Mouse (Mus musculus) liver, adult 2 months (tissue): Measurements from ENCODE around the gene Jak1. TPM values are rescaled to one million over a fixed set of nuclear protein-coding genes. Genes with fewer than 3 reads are reported as not detected.

Experiments
- DNase-seq: peaks from one replicate; pipeline ENCODE4 v3.0.0-alpha.2; 2011; ENCODE audit warnings: low read depth, low spot score; ENCODE audit errors: extremely low read depth
- H3K27ac ChIP-seq: fragments of 200-500 bp; replicated peaks from 2 replicates; pipeline ENCODE4 v1.5.1; 2012; ENCODE audit warnings: low read depth, mild to moderate bottlenecking, control low read depth, inconsistent platforms, low read length; ENCODE audit not compliant: insufficient read depth
- H3K27me3 ChIP-seq: fragments of 200-500 bp; 2 replicates; pipeline ENCODE4 v1.6.1; 2012; ENCODE audit warnings: mild to moderate bottlenecking, moderate library complexity, low read length, inconsistent platforms; ENCODE audit not compliant: control insufficient read depth, insufficient read depth
- H3K36me3 ChIP-seq: fragments of 200-500 bp; 2 replicates; pipeline ENCODE4 v1.6.1; 2012; ENCODE audit warnings: low read length, inconsistent platforms; ENCODE audit not compliant: control insufficient read depth, insufficient read depth
- H3K4me1 ChIP-seq: fragments of 200-500 bp; 2 replicates; pipeline ENCODE4 v1.6.1; 2011; ENCODE audit warnings: low read length; ENCODE audit not compliant: control insufficient read depth, insufficient read depth
- H3K4me3 ChIP-seq: fragments of 200-500 bp; 2 replicates; pipeline ENCODE4 v1.5.1; 2011; ENCODE audit warnings: low read depth, mild to moderate bottlenecking, control low read depth, low read length, moderate library complexity; ENCODE audit not compliant: insufficient read depth
- H3K79me2 ChIP-seq: fragments of 200-500 bp; 2 replicates; pipeline ENCODE4 v1.6.1; 2012; ENCODE audit warnings: inconsistent platforms, mild to moderate bottlenecking, low read length, moderate library complexity; ENCODE audit not compliant: control insufficient read depth, insufficient read depth
- H3K9ac ChIP-seq: fragments of 200-500 bp; 2 replicates; pipeline ENCODE4 v1.6.1; 2012; ENCODE audit warnings: low read depth, mild to moderate bottlenecking, control low read depth, inconsistent platforms, low read length
- CTCF ChIP-seq: fragments of 200-500 bp; IDR thresholded peaks from 2 replicates; pipeline ENCODE4 v1.5.1; 2011; ENCODE audit warnings: low read depth, low read length, control low read depth
- POLR2A ChIP-seq: fragments of 200-500 bp; IDR thresholded peaks from 2 replicates; pipeline ENCODE4 v1.6.1; 2011; ENCODE audit warnings: low read length, control low read depth; ENCODE audit not compliant: insufficient read depth; ENCODE audit errors: extremely low read depth
- WGBS: fragments of 180-500 bp; shearing (Covaris S2); methylation state at CpG from one replicate; pipeline ENCODE4 v1.1.7; 2018; 5-methylcytosine and 5-hydroxymethylcytosine counted together
- polyA plus RNA-seq: library from polyadenylated mRNA; depleted of rRNA; stranded (reverse); fragments of >200 nt; gene quantifications from 2 replicates; pipeline ENCODE4 v1.2.3, GENCODE M21; 2012
- total RNA-seq: library from RNA; depleted of rRNA; stranded (reverse); fragments of >200 nt; gene quantifications from 2 replicates; pipeline ENCODE4 v1.2.3, GENCODE M21; 2014

Jak1 gene
- total and polyA plus RNA-seq, 2 experiments = 21.7 to 67.1 TPM

- no peak for TF ChIP-seq POLR2A
- TF ChIP-seq CTCF = no peak
- 94% methylated on average over 4 of the region's 4 CpGs for WGBS
- H3K4me1 ChIP-seq = peaks cover 17% of the 10 kb centered on the region
- no peak overlapping the region for H3K9ac ChIP-seq
- no peak for DNase-seq
- H3K27ac ChIP-seq = no peak overlapping the region
- no peaks in the 10 kb centered on the region for H3K79me2 ChIP-seq
- no peak overlapping the region for H3K4me3 ChIP-seq
- H3K36me3 ChIP-seq = no peaks in the 10 kb centered on the region
- no peaks in the 10 kb centered on the region for H3K27me3 ChIP-seq
These were observed 39.0 kb upstream of the Jak1 start for GRCm38 (mm10) chr4:101304114-101304513.

DNA sequence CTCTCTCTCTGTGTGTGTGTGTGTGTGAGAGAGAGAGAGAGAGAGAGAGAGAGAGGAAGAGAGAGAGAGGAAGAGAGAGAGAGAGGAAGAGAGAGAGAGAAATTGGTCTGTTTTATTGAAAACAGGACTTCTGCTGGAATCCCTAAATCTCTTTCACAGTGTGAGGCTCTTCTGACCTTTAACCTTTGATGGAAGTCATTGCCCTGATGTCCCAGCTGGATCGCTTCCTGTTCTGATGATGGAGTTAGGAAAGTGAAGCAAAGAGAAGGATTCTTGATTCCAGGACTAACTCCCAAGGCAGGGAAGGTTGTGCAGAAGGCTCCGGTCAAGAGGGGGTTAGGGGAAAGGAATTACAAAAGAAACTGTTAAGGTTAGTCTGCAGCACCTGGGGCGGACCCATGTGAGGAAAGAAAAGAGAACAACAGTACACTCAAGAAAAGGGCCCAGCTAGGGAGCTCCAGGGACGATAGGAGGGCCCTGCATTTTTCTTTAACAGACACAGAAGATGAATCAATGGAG is 35.4 kb upstream of the Jak1 start:
- no peaks in the 10 kb centered on the region for H3K36me3 ChIP-seq
- DNase-seq = peak; percentile 62
- 72% methylated on average over 4 of the region's 4 CpGs for WGBS
- H3K79me2 ChIP-seq = no peaks in the 10 kb centered on the region
- H3K4me1 ChIP-seq = peaks cover 8% of the 10 kb centered on the region
- H3K27ac ChIP-seq = no peak overlapping the region
- no peak overlapping the region for H3K4me3 ChIP-seq
- no peaks in the 10 kb centered on the region for H3K27me3 ChIP-seq
- no peak overlapping the region for H3K9ac ChIP-seq
- no peak for TF ChIP-seq POLR2A
- TF ChIP-seq CTCF = no peak

GRCm38 (mm10) chr4:101298311-101298990 is 33.4 kb upstream of the Jak1 start:
- Histone ChIP-seq H3K9ac (no peak overlapping the region), H3K4me1 (peaks cover 8% of the 10 kb centered on the region), H3K27me3 (no peaks in the 10 kb centered on the region), H3K36me3 (no peaks in the 10 kb centered on the region), H3K79me2 (no peaks in the 10 kb centered on the region), H3K4me3 (no peak overlapping the region), H3K27ac (no peak overlapping the region)
- TF ChIP-seq CTCF = no peak
- no peak for TF ChIP-seq POLR2A
- DNase-seq = no peak
- 84% methylated on average over 12 of the region's 12 CpGs for WGBS

DNA sequence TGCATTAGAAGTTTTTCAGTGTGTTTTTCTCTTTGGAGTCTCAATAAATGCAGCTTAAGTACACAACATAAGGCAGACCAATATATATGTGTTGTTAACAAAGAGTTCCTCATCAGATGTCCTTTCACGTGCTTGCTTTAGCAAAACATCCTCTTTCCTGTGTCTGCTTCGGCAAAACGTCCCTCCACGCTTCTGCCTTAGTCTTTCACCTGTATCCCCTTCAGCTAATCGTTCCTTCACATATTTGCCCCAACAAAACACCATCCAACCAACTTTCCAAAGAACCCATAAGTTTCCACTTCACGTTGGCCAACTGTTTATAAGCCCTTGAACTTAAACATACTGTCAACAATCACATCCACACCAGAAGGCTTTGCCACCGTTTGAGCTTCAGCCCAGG is 31.8 kb upstream of the Jak1 start:
- no peaks in the 10 kb centered on the region for H3K27me3 ChIP-seq

DNA sequence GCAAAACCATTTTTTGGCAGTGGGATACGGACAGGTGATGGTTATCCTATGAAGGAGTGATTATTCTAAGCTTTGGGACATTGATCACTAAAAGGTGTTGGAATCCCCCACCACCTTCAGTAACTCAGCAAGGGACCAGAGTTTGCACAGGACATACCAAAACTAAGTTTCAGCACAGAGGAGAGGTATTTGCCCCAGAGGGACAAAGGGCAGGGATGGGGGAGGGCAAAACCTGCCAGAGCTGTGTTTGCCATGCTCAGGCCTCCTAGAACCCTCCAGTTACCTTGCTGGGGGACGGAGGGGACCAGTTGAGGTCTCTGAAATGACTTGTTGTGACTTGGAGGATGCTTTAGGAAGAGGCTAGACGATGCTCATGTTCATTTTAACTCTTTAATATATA is 30.7 kb upstream of the Jak1 start:
- H3K79me2 ChIP-seq = no peaks in the 10 kb centered on the region
- H3K27ac ChIP-seq = no peak overlapping the region
- H3K4me3 ChIP-seq = no peak overlapping the region
- H3K36me3 ChIP-seq = no peaks in the 10 kb centered on the region
- WGBS = 57% methylated on average over 3 of the region's 3 CpGs
- DNase-seq = peak; percentile 77
- no peaks in the 10 kb centered on the region for H3K27me3 ChIP-seq
- peaks cover 12% of the 10 kb centered on the region for H3K4me1 ChIP-seq
- TF ChIP-seq CTCF = no peak
- TF ChIP-seq POLR2A = no peak
- H3K9ac ChIP-seq = no peak overlapping the region

More for the DNA sequence above, 31.8 kb upstream of the Jak1 start:
- TF ChIP-seq POLR2A (no peak), CTCF (no peak)
- WGBS = 67% methylated on average over 7 of the region's 7 CpGs
- no peak overlapping the region for H3K27ac ChIP-seq
- peaks cover 10% of the 10 kb centered on the region for H3K4me1 ChIP-seq
- H3K4me3 ChIP-seq = no peak overlapping the region
- H3K36me3 ChIP-seq = no peaks in the 10 kb centered on the region
- no peaks in the 10 kb centered on the region for H3K79me2 ChIP-seq
- no peak overlapping the region for H3K9ac ChIP-seq
- no peak for DNase-seq

DNA sequence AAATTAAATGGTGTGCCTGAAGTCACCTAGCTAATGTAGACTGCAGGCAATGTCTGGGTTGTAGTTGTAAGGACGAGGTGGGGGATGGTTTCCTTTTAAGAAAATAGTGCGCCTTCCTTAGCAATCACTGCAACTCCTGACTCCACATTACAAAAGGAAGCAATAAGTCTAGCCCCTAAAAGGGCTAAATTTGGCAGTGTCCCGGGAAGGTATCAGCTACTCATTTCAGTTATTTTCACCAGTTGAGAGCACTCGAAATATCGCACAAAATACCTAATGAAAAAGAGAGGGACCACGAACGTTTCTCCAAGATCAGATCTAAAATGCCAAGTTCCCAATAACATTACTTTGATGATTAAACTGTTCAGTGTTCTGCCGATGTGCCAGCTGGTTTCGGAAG is 28.6 kb upstream of the Jak1 start:
- Histone ChIP-seq H3K36me3 (no peaks in the 10 kb centered on the region), H3K4me3 (0 out of 2 replicates have a peak overlapping the region, but pooled peaks have one; percentile 78), H3K27ac (peak overlapping the region; percentile 95), H3K27me3 (no peaks in the 10 kb centered on the region), H3K4me1 (peaks cover 9% of the 10 kb centered on the region), H3K79me2 (no peaks in the 10 kb centered on the region), H3K9ac (peak overlapping the region; percentile 88)
- no peak for DNase-seq
- TF ChIP-seq POLR2A (no peak), CTCF (no peak)
- WGBS = 49% methylated on average over 9 of the region's 9 CpGs
